Mouse (Mus musculus) ES-Bruce4 (cell line): ENCODE data around the gene Gm10320.

Source experiments
- CTCF ChIP-seq: IDR thresholded peaks from one replicate; pipeline ENCODE4 v1.8.1; 2011; ENCODE audit warnings: low read depth, low read length
- POLR2A ChIP-seq: IDR thresholded peaks from one replicate; pipeline ENCODE4 v1.8.1; 2011; ENCODE audit warnings: low read length; ENCODE audit not compliant: insufficient read depth

GRCm38 (mm10) chr13:98504661-98505488, 13.1 kb upstream of the Gm10320 start:
- no peak for TF ChIP-seq POLR2A
- no peak for TF ChIP-seq CTCF
